Mouse (Mus musculus): ENCODE data around the gene Serac1.

DNA sequence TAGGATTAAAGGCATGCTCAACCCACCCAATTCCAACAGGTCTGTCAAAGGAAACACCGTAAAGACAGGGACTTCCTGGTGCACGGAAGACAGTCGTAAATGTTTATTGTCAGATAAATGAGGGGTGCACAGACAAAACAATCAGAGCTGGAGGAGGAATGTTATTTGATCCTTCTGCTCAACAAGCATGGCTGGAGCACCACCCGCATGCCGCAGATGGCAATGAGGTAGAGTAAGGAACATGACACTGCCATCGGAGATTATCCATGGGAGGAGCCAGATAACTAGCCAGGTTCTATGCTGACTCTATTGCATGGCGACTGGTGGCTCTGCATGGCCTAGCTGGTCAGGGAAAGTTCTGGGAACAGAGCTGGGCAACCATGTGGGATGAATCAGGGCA lies 6.1 kb downstream of the Serac1 start:
- no peak for TF ChIP-seq CTCF (IDR thresholded peaks at IDR 0.05 in 2 of 3, conservative IDR thresholded peaks at IDR 0.05 in 1 of 3; ENCODE audit: control insufficient read depth in 1 of 3, insufficient read depth in 1 of 3, low read depth in 2 of 3, low read length in 3 of 3, poor library complexity in 1 of 3, severe bottlenecking in 1 of 3)
- TF ChIP-seq KAT2A (conservative IDR thresholded peaks at IDR 0.05; ENCODE audit: low read depth, low read length) = no peak
- TF ChIP-seq USF1 (IDR thresholded peaks at IDR 0.05; ENCODE audit: low read depth, low read length) = no peak
- TF ChIP-seq SMC3 (IDR thresholded peaks at IDR 0.05; ENCODE audit: low read depth, low read length) = no peak
- no peak for TF ChIP-seq TCF12 (IDR thresholded peaks at IDR 0.05; ENCODE audit: low read depth, low read length)
- TF ChIP-seq MAZ (IDR thresholded peaks at IDR 0.05; ENCODE audit: low read depth, low read length) = no peak

All from MEL (cell line).